Mouse (Mus musculus) stomach, embryonic 16.5 days (tissue): ENCODE data around the gene Ccdc39. TPM values are rescaled to one million over a fixed set of nuclear protein-coding genes. Genes with fewer than 3 reads are reported as not detected.

ENCODE experiments used
- ATAC-seq: fragments of 200-750 bp; cut with Nextera tagmentation; 2 replicates; pipeline ENCODE4 v1.8.0; 2017; ENCODE audit warnings: moderate number of reproducible peaks, moderate TSS enrichment; ENCODE audit not compliant: insufficient read depth, low FRiP score
- H3K27ac ChIP-seq: fragments of 300-500 bp; sonication (generic); 2 replicates; pipeline ENCODE4 v1.5.1; 2014; ENCODE audit warnings: low read length
- H3K27me3 ChIP-seq: fragments of 300-500 bp; sonication (generic); 2 replicates; pipeline ENCODE4 v1.6.1; 2014; ENCODE audit warnings: low read length, control low read depth, mixed read lengths; ENCODE audit not compliant: control insufficient read depth, insufficient read depth
- H3K36me3 ChIP-seq: fragments of 300-500 bp; sonication (generic); 2 replicates; pipeline ENCODE4 v1.6.1; 2014; ENCODE audit warnings: low read length; ENCODE audit not compliant: control insufficient read depth, insufficient read depth
- H3K4me1 ChIP-seq: fragments of 300-500 bp; sonication (generic); 2 replicates; pipeline ENCODE4 v1.6.1; 2014; ENCODE audit warnings: low read length, control low read depth, mixed read lengths; ENCODE audit not compliant: control insufficient read depth, insufficient read depth
- H3K4me2 ChIP-seq: fragments of 300-500 bp; sonication (generic); 2 replicates; pipeline ENCODE4 v1.6.1; 2014; ENCODE audit warnings: low read depth, low read length, mixed read lengths
- H3K4me3 ChIP-seq: fragments of 300-500 bp; sonication (generic); replicated peaks from 2 replicates; pipeline ENCODE4 v1.5.1; 2014; ENCODE audit warnings: mild to moderate bottlenecking, low read length
- H3K9ac ChIP-seq: fragments of 300-500 bp; sonication (generic); 2 replicates; pipeline ENCODE4 v1.6.1; 2014; ENCODE audit warnings: low read length
- H3K9me3 ChIP-seq: fragments of 300-500 bp; sonication (generic); replicated peaks from 2 replicates; pipeline ENCODE4 v1.6.1; 2016; ENCODE audit warnings: low read length, control low read depth; ENCODE audit not compliant: control insufficient read depth
- WGBS: fragments of 180-500 bp; shearing (Covaris S2); extraction: QIAGEN DNeasy Blood & Tissue Kit; methylation state at CpG from one replicate; pipeline ENCODE4 v1.1.7; 2014; 5-methylcytosine and 5-hydroxymethylcytosine counted together
- polyA plus RNA-seq: library from polyadenylated mRNA; unstranded; fragments of >200 nt; fragmentation: Nextera tagmentation; extraction: Ambion mirVana; gene quantifications from 2 replicates; pipeline ENCODE4 v1.2.1, GENCODE M21; 2015

Gene Ccdc39
- polyA plus RNA-seq, 1 experiment from 2014 or later = 2.8 TPM

GRCm38 (mm10) chr3:33807151-33807550 lies 37.0 kb downstream of the Ccdc39 start:
- H3K4me3 ChIP-seq = no peak overlapping the region
- H3K27ac ChIP-seq = no peak overlapping the region
- no peak for ATAC-seq
- no peaks in the 10 kb centered on the region for H3K27me3 ChIP-seq
- H3K4me2 ChIP-seq = no peak overlapping the region
- H3K4me1 ChIP-seq = no peaks in the 10 kb centered on the region
- H3K9ac ChIP-seq = no peak overlapping the region
- H3K9me3 ChIP-seq = no peaks in the 10 kb centered on the region
- peaks cover 18% of the 10 kb centered on the region for H3K36me3 ChIP-seq
- WGBS = 85% methylated on average over 1 of the region's 1 CpGs

DNA sequence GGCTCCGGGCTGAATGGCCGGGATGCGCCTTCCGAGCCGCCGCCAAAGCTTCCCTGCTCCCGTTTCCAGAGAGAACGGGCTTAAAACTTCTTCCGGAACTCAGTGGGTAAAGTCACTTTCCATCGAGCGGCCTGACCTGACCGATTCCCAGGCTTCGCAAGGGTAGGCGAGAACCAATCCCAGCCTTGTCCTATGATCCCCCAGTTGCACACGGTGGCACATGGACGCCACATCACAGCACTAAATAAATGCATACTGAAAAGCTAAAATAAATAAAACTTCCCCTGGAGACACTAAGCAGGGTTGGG lies 43.6 kb downstream of the Ccdc39 start:
- H3K9ac ChIP-seq = peak overlapping the region; percentile 98
- H3K36me3 ChIP-seq = peaks cover 6% of the 10 kb centered on the region
- H3K27me3 ChIP-seq = no peaks in the 10 kb centered on the region
- H3K4me1 ChIP-seq = peaks cover 7% of the 10 kb centered on the region
- H3K4me3 ChIP-seq = peak overlapping the region; percentile 93
- peak overlapping the region; percentile 59 for H3K4me2 ChIP-seq
- peak overlapping the region; percentile 100 for H3K27ac ChIP-seq
- ATAC-seq = no peak
- under 1% methylated on average over 16 of the region's 16 CpGs for WGBS
- no peaks in the 10 kb centered on the region for H3K9me3 ChIP-seq

GRCm38 (mm10) chr3:33799617-33800512 lies 44.2 kb downstream of the Ccdc39 start, which contains the start of gene Ttc14:
Ttc14 (plus strand) TSS chr3:33799832.
- H3K27me3 ChIP-seq = no peaks in the 10 kb centered on the region
- H3K9ac ChIP-seq = peak within 1 kb of the TSS; percentile 98
- peak within 1 kb of the TSS; percentile 61 for H3K4me2 ChIP-seq
- H3K4me1 ChIP-seq = peaks cover 7% of the 10 kb centered on the region
- H3K36me3 ChIP-seq = peaks cover 2% of the 10 kb centered on the region; the same call in 1 of the 2 replicates
- H3K4me3 ChIP-seq = peak within 1 kb of the TSS; percentile 93
- H3K27ac ChIP-seq = peak within 1 kb of the TSS; percentile 100
- under 1% methylated on average over 88 of the region's 90 CpGs for WGBS
- H3K9me3 ChIP-seq = no peaks in the 10 kb centered on the region
- ATAC-seq = peak; percentile 99

GRCm38 (mm10) chr3:33790975-33791374 lies 53.1 kb downstream of the Ccdc39 start:
- H3K27ac ChIP-seq = no peak overlapping the region
- no peak overlapping the region for H3K4me2 ChIP-seq
- H3K9ac ChIP-seq = no peak overlapping the region
- H3K9me3 ChIP-seq = no peaks in the 10 kb centered on the region
- no peaks in the 10 kb centered on the region for H3K4me1 ChIP-seq
- H3K36me3 ChIP-seq = no peaks in the 10 kb centered on the region
- H3K4me3 ChIP-seq = no peak overlapping the region
- no peaks in the 10 kb centered on the region for H3K27me3 ChIP-seq
- ATAC-seq = no peak

Other genes starting within 250 kb of the Ccdc39 start
- 44.8 and 47.1 TPM in 2 replicates for gene Ttc14, start 44.5 kb downstream of the Ccdc39 start, polyA plus RNA-seq
- 43.4 and 48.5 TPM in 2 replicates for gene Fxr1, start 175.6 kb upstream of the Ccdc39 start, polyA plus RNA-seq
- 110 and 127 TPM in 2 replicates for gene Dnajc19, start 237.0 kb upstream of the Ccdc39 start, polyA plus RNA-seq